23 mouse cellular contexts compared by ENCODE assay signal in the genomic region with DNA sequence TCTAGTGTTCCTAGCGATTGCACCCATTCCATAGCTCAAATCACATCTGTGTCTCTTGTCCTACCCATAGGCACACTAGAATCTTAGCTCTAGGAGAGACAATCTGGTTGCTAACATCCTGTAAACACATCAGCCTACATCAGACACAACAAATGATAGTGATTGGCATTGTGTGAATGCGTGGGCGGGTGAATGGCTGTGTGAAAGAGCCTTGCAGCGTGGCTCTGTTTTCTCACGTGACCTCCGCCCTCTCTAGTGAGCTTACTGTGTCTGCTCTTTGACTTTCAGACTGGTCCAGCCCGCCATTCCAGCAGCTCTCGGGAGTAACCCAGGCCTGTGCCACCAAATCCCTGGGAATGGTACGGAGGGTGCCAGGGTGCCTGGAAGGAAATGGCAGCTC. TPM values are rescaled to one million over a fixed set of nuclear protein-coding genes. Genes with fewer than 3 reads are reported as not detected.
"Had no signal": no experiment of that assay in that cellular context is flagged by ENCODE, and none has a peak within 500 bp of the region (broad histone marks: within the 10 kb centered on the region; RNA-seq: fewer than 3 reads in every experiment).

No protein-coding gene starts in this region.

- H3K9me3 ChIP-seq: limb, embryonic 12.5 days; limb, embryonic 15.5 days; midbrain, embryonic 12.5 days had no signal

- H3K4me2 ChIP-seq: limb, embryonic 12.5 days; limb, embryonic 15.5 days; liver, embryonic 11.5 days; lung, embryonic 14.5 days; midbrain, embryonic 12.5 days had no signal

- H3K4me3 ChIP-seq: limb, embryonic 12.5 days; limb, embryonic 15.5 days; midbrain, embryonic 12.5 days had no signal

- DNase-seq: kidney, adult 9 months; kidney, postnatal 14 days; kidney, postnatal 4 days; liver, postnatal 0 days; lung, embryonic 14.5 days; thymus, adult 18-20 months; thymus, postnatal 36 days had no signal

- H3K27ac ChIP-seq: limb, embryonic 12.5 days; limb, embryonic 15.5 days; liver, embryonic 14.5 days; macrophage; midbrain, embryonic 12.5 days had no signal

- ATAC-seq: liver, postnatal 0 days; lung, postnatal 0 days had no signal

- H3K27me3 ChIP-seq: limb, embryonic 12.5 days; limb, embryonic 15.5 days; midbrain, embryonic 12.5 days had no signal

- H3K4me1 ChIP-seq: limb, embryonic 12.5 days; limb, embryonic 15.5 days; midbrain, embryonic 12.5 days had no signal

- H3K9ac ChIP-seq: limb, embryonic 12.5 days; limb, embryonic 15.5 days; liver, embryonic 14.5 days; liver, postnatal 0 days; lung, embryonic 14.5 days; midbrain, embryonic 12.5 days had no signal

RNA-seq across cellular contexts. Expression of a gene that starts 14.9 kb away (rescaled TPM):
- polyA plus RNA-seq: lung, embryonic 14.5 days; lung, postnatal 0 days; macrophage; midbrain, embryonic 12.5 days; testis, adult 2 months; urinary bladder, adult 2 months had no signal

RNA-seq across cellular contexts. Expression of a gene that starts 31.6 kb away (rescaled TPM):
- polyA plus RNA-seq: kidney, embryonic 16.5 days; limb, embryonic 12.5 days; limb, embryonic 15.5 days; liver, embryonic 11.5 days; liver, embryonic 14.5 days; liver, postnatal 0 days; lung, embryonic 14.5 days; lung, postnatal 0 days; macrophage; midbrain, embryonic 12.5 days; midbrain, postnatal 0 days; neural tube, embryonic 11.5 days; neural tube, embryonic 14.5 days; small intestine, adult 2 months; spleen, adult 2 months; stomach, embryonic 16.5 days; testis, adult 2 months; urinary bladder, adult 2 months had no signal

RNA-seq across cellular contexts. Expression of a gene that starts 32.3 kb away (rescaled TPM):
- polyA plus RNA-seq: liver, embryonic 11.5 days; liver, postnatal 0 days; lung, embryonic 14.5 days; lung, postnatal 0 days; macrophage; small intestine, adult 2 months; urinary bladder, adult 2 months had no signal

RNA-seq across cellular contexts. Expression of a gene that starts 36.8 kb away (rescaled TPM):
- polyA plus RNA-seq: kidney, embryonic 16.5 days; limb, embryonic 12.5 days; limb, embryonic 15.5 days; liver, embryonic 11.5 days; liver, embryonic 14.5 days; liver, postnatal 0 days; lung, embryonic 14.5 days; lung, postnatal 0 days; macrophage; midbrain, embryonic 12.5 days; midbrain, postnatal 0 days; neural tube, embryonic 11.5 days; neural tube, embryonic 14.5 days; small intestine, adult 2 months; spleen, adult 2 months; stomach, embryonic 16.5 days; testis, adult 2 months; urinary bladder, adult 2 months had no signal
